Mouse (Mus musculus): Measurements from ENCODE around the gene Gstz1. TPM values are rescaled to one million over a fixed set of nuclear protein-coding genes. Genes with fewer than 3 reads are reported as not detected.

The Gstz1 gene
- polyA plus RNA-seq, 1 experiment from 2014 or later: 47.7 TPM

- Histone ChIP-seq H3K4me1 (replicated peaks; ENCODE audit: control insufficient read depth, insufficient read depth, low read length) (no peaks in the 10 kb centered on the region), H3K9me3 (ENCODE audit: control insufficient read depth, low read length) (no peaks in the 10 kb centered on the region), H3K4me2 (ENCODE audit: low read length) (no peak overlapping the region), H3K36me3 (ENCODE audit: control insufficient read depth, insufficient read depth, low read length) (peaks cover 30% of the 10 kb centered on the region), H3K27me3 (replicated peaks; ENCODE audit: control insufficient read depth, insufficient read depth, low read length) (no peaks in the 10 kb centered on the region), H3K4me3 (ENCODE audit: low read depth, low read length) (no peak overlapping the region), H3K27ac (ENCODE audit: low read depth) (no peak overlapping the region), H3K9ac (ENCODE audit: low read length) (no peak overlapping the region)
- DNase-seq (ENCODE audit: low spot score) (no peak), ATAC-seq (replicated peaks; ENCODE audit: low FRiP score, low TSS enrichment, low read depth) (no peak)
- WGBS: 91% methylated on average over 4 of the region's 4 CpGs
Measured at GRCm38 (mm10) chr12:87130224-87130623, 16.7 kb upstream of the Gstz1 start.

GRCm38 (mm10) chr12:87131181-87131580 lies 15.8 kb upstream of the Gstz1 start:
- no peak overlapping the region for H3K4me3 ChIP-seq (ENCODE audit: low read depth, low read length)
- WGBS: 80% methylated on average over 2 of the region's 2 CpGs
- DNase-seq (ENCODE audit: low spot score) (no peak), ATAC-seq (replicated peaks; ENCODE audit: low FRiP score, low TSS enrichment, low read depth) (no peak)
- H3K9me3 ChIP-seq (ENCODE audit: control insufficient read depth, low read length): no peaks in the 10 kb centered on the region
- no peak overlapping the region for H3K27ac ChIP-seq (ENCODE audit: low read depth)
- no peaks in the 10 kb centered on the region for H3K4me1 ChIP-seq (replicated peaks; ENCODE audit: control insufficient read depth, insufficient read depth, low read length)
- no peak overlapping the region for H3K4me2 ChIP-seq (ENCODE audit: low read length)
- H3K9ac ChIP-seq (ENCODE audit: low read length): no peak overlapping the region
- peaks cover 35% of the 10 kb centered on the region for H3K36me3 ChIP-seq (ENCODE audit: control insufficient read depth, insufficient read depth, low read length)
- H3K27me3 ChIP-seq (replicated peaks; ENCODE audit: control insufficient read depth, insufficient read depth, low read length): no peaks in the 10 kb centered on the region

- 59% methylated on average over 3 of the region's 3 CpGs for WGBS
- H3K27me3 ChIP-seq (replicated peaks; ENCODE audit: control insufficient read depth, insufficient read depth, low read length): no peaks in the 10 kb centered on the region
- H3K4me1 ChIP-seq (replicated peaks; ENCODE audit: control insufficient read depth, insufficient read depth, low read length): no peaks in the 10 kb centered on the region
- no peak for ATAC-seq (replicated peaks; ENCODE audit: low FRiP score, low TSS enrichment, low read depth)
- H3K9ac ChIP-seq (ENCODE audit: low read length): no peak overlapping the region
- H3K9me3 ChIP-seq (ENCODE audit: control insufficient read depth, low read length): no peaks in the 10 kb centered on the region
- H3K4me2 ChIP-seq (ENCODE audit: low read length): no peak overlapping the region
- no peak overlapping the region for H3K27ac ChIP-seq (ENCODE audit: low read depth)
- peak; percentile 58 for DNase-seq (ENCODE audit: low spot score)
- no peak overlapping the region for H3K4me3 ChIP-seq (ENCODE audit: low read depth, low read length)
- H3K36me3 ChIP-seq (ENCODE audit: control insufficient read depth, insufficient read depth, low read length): peaks cover 35% of the 10 kb centered on the region
Measured at GRCm38 (mm10) chr12:87131619-87132018, 15.3 kb upstream of the Gstz1 start.

- no peak for ATAC-seq (replicated peaks; ENCODE audit: low FRiP score, low TSS enrichment, low read depth)
- no peak for DNase-seq (ENCODE audit: low spot score)
- Histone ChIP-seq H3K36me3 (ENCODE audit: control insufficient read depth, insufficient read depth, low read length) (peaks cover 36% of the 10 kb centered on the region), H3K4me2 (ENCODE audit: low read length) (no peak overlapping the region), H3K27ac (ENCODE audit: low read depth) (no peak overlapping the region), H3K4me3 (ENCODE audit: low read depth, low read length) (no peak overlapping the region), H3K9me3 (ENCODE audit: control insufficient read depth, low read length) (no peaks in the 10 kb centered on the region), H3K27me3 (replicated peaks; ENCODE audit: control insufficient read depth, insufficient read depth, low read length) (no peaks in the 10 kb centered on the region), H3K4me1 (replicated peaks; ENCODE audit: control insufficient read depth, insufficient read depth, low read length) (no peaks in the 10 kb centered on the region), H3K9ac (ENCODE audit: low read length) (no peak overlapping the region)
- whole genome bisulfite sequencing: 86% methylated on average over 6 of the region's 6 CpGs
Measured at GRCm38 (mm10) chr12:87132210-87132609, 14.8 kb upstream of the Gstz1 start.

GRCm38 (mm10) chr12:87132784-87133183 lies 14.2 kb upstream of the Gstz1 start:
- H3K4me2 ChIP-seq (ENCODE audit: low read length): no peak overlapping the region
- H3K27me3 ChIP-seq (replicated peaks; ENCODE audit: control insufficient read depth, insufficient read depth, low read length): no peaks in the 10 kb centered on the region
- H3K9ac ChIP-seq (ENCODE audit: low read length): no peak overlapping the region
- ATAC-seq (replicated peaks; ENCODE audit: low FRiP score, low TSS enrichment, low read depth) (no peak), DNase-seq (ENCODE audit: low spot score) (no peak)
- 90% methylated on average over 9 of the region's 9 CpGs for WGBS
- peaks cover 39% of the 10 kb centered on the region for H3K36me3 ChIP-seq (ENCODE audit: control insufficient read depth, insufficient read depth, low read length)
- H3K4me3 ChIP-seq (ENCODE audit: low read depth, low read length): no peak overlapping the region
- no peaks in the 10 kb centered on the region for H3K4me1 ChIP-seq (replicated peaks; ENCODE audit: control insufficient read depth, insufficient read depth, low read length)
- H3K27ac ChIP-seq (ENCODE audit: low read depth): no peak overlapping the region
- no peaks in the 10 kb centered on the region for H3K9me3 ChIP-seq (ENCODE audit: control insufficient read depth, low read length)

- 86% methylated on average over 15 of the region's 15 CpGs for WGBS
- no peaks in the 10 kb centered on the region for H3K4me1 ChIP-seq (replicated peaks; ENCODE audit: control insufficient read depth, insufficient read depth, low read length)
- no peak overlapping the region for H3K27ac ChIP-seq (ENCODE audit: low read depth)
- DNase-seq (ENCODE audit: low spot score) (no peak), ATAC-seq (replicated peaks; ENCODE audit: low FRiP score, low TSS enrichment, low read depth) (no peak)
- H3K36me3 ChIP-seq (ENCODE audit: control insufficient read depth, insufficient read depth, low read length): peaks cover 34% of the 10 kb centered on the region
- H3K4me3 ChIP-seq (ENCODE audit: low read depth, low read length): no peak overlapping the region
- H3K9ac ChIP-seq (ENCODE audit: low read length): no peak overlapping the region
- no peaks in the 10 kb centered on the region for H3K9me3 ChIP-seq (ENCODE audit: control insufficient read depth, low read length)
- H3K27me3 ChIP-seq (replicated peaks; ENCODE audit: control insufficient read depth, insufficient read depth, low read length): no peaks in the 10 kb centered on the region
- no peak overlapping the region for H3K4me2 ChIP-seq (ENCODE audit: low read length)
Measured at GRCm38 (mm10) chr12:87137439-87138341, 9.3 kb upstream of the Gstz1 start.

- DNase-seq (ENCODE audit: low spot score): no peak
Measured at GRCm38 (mm10) chr12:87138342-87138701, 8.6 kb upstream of the Gstz1 start.

GRCm38 (mm10) chr12:87138768-87139167 lies 8.2 kb upstream of the Gstz1 start:
- no peak overlapping the region for H3K4me3 ChIP-seq (ENCODE audit: low read depth, low read length)
- ATAC-seq (replicated peaks; ENCODE audit: low FRiP score, low TSS enrichment, low read depth) (no peak), DNase-seq (ENCODE audit: low spot score) (no peak)
- H3K27me3 ChIP-seq (replicated peaks; ENCODE audit: control insufficient read depth, insufficient read depth, low read length): no peaks in the 10 kb centered on the region
- no peak overlapping the region for H3K4me2 ChIP-seq (ENCODE audit: low read length)
- peaks cover 29% of the 10 kb centered on the region for H3K36me3 ChIP-seq (ENCODE audit: control insufficient read depth, insufficient read depth, low read length)
- H3K9me3 ChIP-seq (ENCODE audit: control insufficient read depth, low read length): no peaks in the 10 kb centered on the region
- whole genome bisulfite sequencing: 66% methylated on average over 2 of the region's 2 CpGs
- H3K27ac ChIP-seq (ENCODE audit: low read depth): no peak overlapping the region
- H3K4me1 ChIP-seq (replicated peaks; ENCODE audit: control insufficient read depth, insufficient read depth, low read length): no peaks in the 10 kb centered on the region
- H3K9ac ChIP-seq (ENCODE audit: low read length): no peak overlapping the region

More at GRCm38 (mm10) chr12:87138342-87138701, 8.6 kb upstream of the Gstz1 start:
- Histone ChIP-seq H3K4me1 (replicated peaks; ENCODE audit: control insufficient read depth, insufficient read depth, low read length) (no peaks in the 10 kb centered on the region), H3K27me3 (replicated peaks; ENCODE audit: control insufficient read depth, insufficient read depth, low read length) (no peaks in the 10 kb centered on the region), H3K4me2 (ENCODE audit: low read length) (no peak overlapping the region), H3K36me3 (ENCODE audit: control insufficient read depth, insufficient read depth, low read length) (peaks cover 32% of the 10 kb centered on the region), H3K4me3 (ENCODE audit: low read depth, low read length) (no peak overlapping the region), H3K9me3 (ENCODE audit: control insufficient read depth, low read length) (no peaks in the 10 kb centered on the region), H3K9ac (ENCODE audit: low read length) (no peak overlapping the region), H3K27ac (ENCODE audit: low read depth) (no peak overlapping the region)
- WGBS: 66% methylated on average over 2 of the region's 2 CpGs
- no peak for ATAC-seq (replicated peaks; ENCODE audit: low FRiP score, low TSS enrichment, low read depth)

GRCm38 (mm10) chr12:87142156-87142555 lies 4.8 kb upstream of the Gstz1 start:
- 90% methylated on average over 2 of the region's 2 CpGs for whole genome bisulfite sequencing
- DNase-seq (ENCODE audit: low spot score) (no peak), ATAC-seq (replicated peaks; ENCODE audit: low FRiP score, low TSS enrichment, low read depth) (no peak)

More at GRCm38 (mm10) chr12:87142156-87142555, 4.8 kb upstream of the Gstz1 start:
- H3K27ac ChIP-seq (ENCODE audit: low read depth): no peak overlapping the region
- H3K36me3 ChIP-seq (ENCODE audit: control insufficient read depth, insufficient read depth, low read length): peaks cover 10% of the 10 kb centered on the region
- no peak overlapping the region for H3K9ac ChIP-seq (ENCODE audit: low read length)
- H3K9me3 ChIP-seq (ENCODE audit: control insufficient read depth, low read length): no peaks in the 10 kb centered on the region
- no peak overlapping the region for H3K4me3 ChIP-seq (ENCODE audit: low read depth, low read length)
- H3K4me2 ChIP-seq (ENCODE audit: low read length): no peak overlapping the region
- H3K27me3 ChIP-seq (replicated peaks; ENCODE audit: control insufficient read depth, insufficient read depth, low read length): no peaks in the 10 kb centered on the region
- H3K4me1 ChIP-seq (replicated peaks; ENCODE audit: control insufficient read depth, insufficient read depth, low read length): peaks cover 5% of the 10 kb centered on the region; the same call in 1 of the 2 replicates
